Mouse (Mus musculus): ENCODE results near the gene Cryzl2. TPM values are rescaled to one million over a fixed set of nuclear protein-coding genes. Genes with fewer than 3 reads are reported as not detected.

Cryzl2 gene
- total and polyA plus RNA-seq, 3 experiments, result 0.04 to 0.12 TPM; not detected in 1

GRCm38 (mm10) chr1:157427604-157428003, 30.8 kb upstream of the Cryzl2 start:
- TF ChIP-seq POLR2AphosphoS2 (IDR thresholded peaks at IDR 0.05; ENCODE audit: low read length) (no peak), ELF1 (IDR thresholded peaks at IDR 0.05; ENCODE audit: low read depth, low read length) (no peak), BHLHE40 (IDR thresholded peaks at IDR 0.05; ENCODE audit: borderline replicate concordance, low read depth, low read length) (no peak), NELFE (IDR thresholded peaks at IDR 0.05; ENCODE audit: low read depth, low read length) (no peak), KAT2A (conservative IDR thresholded peaks at IDR 0.05; ENCODE audit: low read depth, low read length) (no peak), JUND (IDR thresholded peaks at IDR 0.05; ENCODE audit: low read depth, low read length) (no peak), POLR2A (IDR thresholded peaks at IDR 0.05; ENCODE audit: control insufficient read depth in 1 of 2, insufficient read depth in 1 of 2, low read depth in 1 of 2, low read length in 2 of 2, poor library complexity in 1 of 2) (no peak), MAX (IDR thresholded peaks at IDR 0.05; ENCODE audit: low read length) (no peak), MYB (IDR thresholded peaks at IDR 0.05; ENCODE audit: low read depth, low read length) (no peak)
- Histone ChIP-seq H3K27me3 (ENCODE audit: control insufficient read depth in 1 of 2, insufficient read depth in 2 of 2, low read length in 2 of 2) (no peaks in the 10 kb centered on the region), H3K9me3 (replicated peaks; ENCODE audit: insufficient read depth, low read length) (no peaks in the 10 kb centered on the region), H3K36me3 (ENCODE audit: control insufficient read depth in 1 of 2, insufficient read depth in 2 of 2, low read length in 2 of 2) (peaks cover 0 to 15% of the 10 kb centered on the region in 2 experiments; a peak in 2 of 4 replicates), H3K4me1 (ENCODE audit: control insufficient read depth in 1 of 2, insufficient read depth in 2 of 2, low read length in 2 of 2) (peaks cover 7 to 18% of the 10 kb centered on the region in 2 experiments), H3K9ac (ENCODE audit: control insufficient read depth, low read depth, low read length, poor library complexity, severe bottlenecking) (no peak overlapping the region), H3K4me3 (ENCODE audit: control insufficient read depth in 1 of 2, insufficient read depth in 1 of 2, low read depth in 2 of 2, low read length in 2 of 2) (no peak overlapping the region), H3K27ac (ENCODE audit: control insufficient read depth, low read depth, low read length) (no peak overlapping the region), H3K79me2 (ENCODE audit: control insufficient read depth, insufficient read depth, low read length, poor library complexity) (no peaks in the 10 kb centered on the region)
- no peak for DNase-seq (ENCODE audit: low read depth, low spot score)

- TF ChIP-seq GATA1 (IDR thresholded peaks at IDR 0.05; ENCODE audit: low read depth, low read length) (0 out of 2 replicates have a peak, but pooled peaks have one; percentile 22), TCF12 (IDR thresholded peaks at IDR 0.05; ENCODE audit: low read depth, low read length) (peak; percentile 44; the same call in 1 of the 2 replicates), EP300 (IDR thresholded peaks at IDR 0.05; ENCODE audit: low read depth in 1 of 2, low read length in 2 of 2) (peak in 1 of 2 experiments; percentile 26; a peak in 1 of 4 replicates), RAD21 (IDR thresholded peaks at IDR 0.05; ENCODE audit: low read depth, low read length) (no peak), JUND (IDR thresholded peaks at IDR 0.05; ENCODE audit: low read depth, low read length) (no peak), ETS1 (IDR thresholded peaks at IDR 0.05; ENCODE audit: low read depth, low read length) (0 out of 2 replicates have a peak, but pooled peaks have one; percentile 21)
- Histone ChIP-seq H3K4me1 (ENCODE audit: control insufficient read depth in 1 of 2, insufficient read depth in 2 of 2, low read length in 2 of 2) (peaks cover 7 to 20% of the 10 kb centered on the region in 2 experiments), H3K9ac (ENCODE audit: control insufficient read depth, low read depth, low read length, poor library complexity, severe bottlenecking) (no peak overlapping the region), H3K9me3 (replicated peaks; ENCODE audit: insufficient read depth, low read length) (no peaks in the 10 kb centered on the region), H3K27ac (ENCODE audit: control insufficient read depth, low read depth, low read length) (no peak overlapping the region), H3K27me3 (ENCODE audit: control insufficient read depth in 1 of 2, insufficient read depth in 2 of 2, low read length in 2 of 2) (no peaks in the 10 kb centered on the region), H3K79me2 (ENCODE audit: control insufficient read depth, insufficient read depth, low read length, poor library complexity) (no peaks in the 10 kb centered on the region), H3K4me3 (ENCODE audit: control insufficient read depth in 1 of 2, insufficient read depth in 1 of 2, low read depth in 2 of 2, low read length in 2 of 2) (no peak overlapping the region), H3K36me3 (ENCODE audit: control insufficient read depth in 1 of 2, insufficient read depth in 2 of 2, low read length in 2 of 2) (peaks cover 0 to 19% of the 10 kb centered on the region in 2 experiments; a peak in 2 of 4 replicates)
- peak; percentile 33 for DNase-seq (ENCODE audit: low read depth, low spot score)
Observed at GRCm38 (mm10) chr1:157428366-157428765, 30.0 kb upstream of the Cryzl2 start.

GRCm38 (mm10) chr1:157433316-157433715, 25.1 kb upstream of the Cryzl2 start:
- no peak for TF ChIP-seq POLR2AphosphoS2 (IDR thresholded peaks at IDR 0.05; ENCODE audit: low read length)
- TF ChIP-seq CHD2 (IDR thresholded peaks at IDR 0.05; ENCODE audit: low read length), result no peak
- peak in 1 of 2 experiments; percentile 33; a peak in 1 of 4 replicates for TF ChIP-seq EP300 (IDR thresholded peaks at IDR 0.05; ENCODE audit: low read depth in 1 of 2, low read length in 2 of 2)
- no peak for TF ChIP-seq ELF1 (IDR thresholded peaks at IDR 0.05; ENCODE audit: low read depth, low read length)
- 0 out of 2 replicates have a peak, but pooled peaks have one; percentile 4 for TF ChIP-seq GATA1 (IDR thresholded peaks at IDR 0.05; ENCODE audit: low read depth, low read length)
- TF ChIP-seq USF2 (IDR thresholded peaks at IDR 0.05; ENCODE audit: borderline replicate concordance in 1 of 2, insufficient read depth in 1 of 2, low read depth in 1 of 2, low read length in 2 of 2), result no peak
- Histone ChIP-seq H3K9ac (ENCODE audit: control insufficient read depth, low read depth, low read length, poor library complexity, severe bottlenecking) (no peak overlapping the region), H3K4me1 (ENCODE audit: control insufficient read depth in 1 of 2, insufficient read depth in 2 of 2, low read length in 2 of 2) (peaks cover 0 to 12% of the 10 kb centered on the region in 2 experiments; a peak in 3 of 4 replicates), H3K27me3 (ENCODE audit: control insufficient read depth in 1 of 2, insufficient read depth in 2 of 2, low read length in 2 of 2) (no peaks in the 10 kb centered on the region), H3K4me3 (ENCODE audit: control insufficient read depth in 1 of 2, insufficient read depth in 1 of 2, low read depth in 2 of 2, low read length in 2 of 2) (no peak overlapping the region), H3K79me2 (ENCODE audit: control insufficient read depth, insufficient read depth, low read length, poor library complexity) (no peaks in the 10 kb centered on the region), H3K36me3 (ENCODE audit: control insufficient read depth in 1 of 2, insufficient read depth in 2 of 2, low read length in 2 of 2) (peaks cover 0 to 11% of the 10 kb centered on the region in 2 experiments; a peak in 2 of 4 replicates), H3K9me3 (replicated peaks; ENCODE audit: insufficient read depth, low read length) (no peaks in the 10 kb centered on the region), H3K27ac (ENCODE audit: control insufficient read depth, low read depth, low read length) (no peak overlapping the region)
- DNase-seq (ENCODE audit: low read depth, low spot score), result peak; percentile 49

Measured in MEL (cell line).